Mouse (Mus musculus): ENCODE data around the gene Plekho1. TPM values are rescaled to one million over a fixed set of nuclear protein-coding genes. Genes with fewer than 3 reads are reported as not detected.

Plekho1 gene
- polyA plus RNA-seq, 1 experiment, result not detected

DNA sequence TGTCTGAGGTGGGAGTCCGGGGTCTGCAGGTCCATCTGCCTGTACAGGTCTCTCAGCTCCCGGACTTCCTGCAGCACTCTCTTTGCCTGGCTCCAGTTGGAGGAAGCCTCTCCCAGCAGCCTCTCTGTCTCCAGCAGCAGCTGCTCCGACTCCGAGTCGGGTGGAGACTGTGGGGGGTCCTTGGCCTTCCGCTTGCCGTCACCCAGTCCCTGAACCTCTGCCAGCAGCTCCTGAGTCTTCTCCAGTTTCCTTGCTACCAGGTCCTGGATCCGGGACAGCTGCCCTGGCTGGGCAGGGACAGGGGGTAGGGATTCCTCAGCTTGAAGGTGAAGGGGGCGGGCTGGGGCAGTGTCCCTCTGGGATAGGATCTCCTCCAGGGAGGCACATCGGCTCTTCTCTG is 6.8 kb downstream of the Plekho1 start:
- Histone ChIP-seq H3K4me1 (ENCODE audit: control insufficient read depth, insufficient read depth, low read length) (peaks cover 68% of the 10 kb centered on the region), H3K4me3 (ENCODE audit: insufficient read depth, low read depth, low read length) (no peak overlapping the region), H3K27ac (ENCODE audit: insufficient read depth, low read depth, low read length) (no peak overlapping the region)
- no peak for TF ChIP-seq CTCF (IDR thresholded peaks at IDR 0.05; ENCODE audit: insufficient read depth, low read depth, low read length)
- no peak for TF ChIP-seq POLR2A (IDR thresholded peaks at IDR 0.05; ENCODE audit: insufficient read depth, low read depth, low read length)
- 30% methylated on average over 10 of the region's 10 CpGs for WGBS

DNA sequence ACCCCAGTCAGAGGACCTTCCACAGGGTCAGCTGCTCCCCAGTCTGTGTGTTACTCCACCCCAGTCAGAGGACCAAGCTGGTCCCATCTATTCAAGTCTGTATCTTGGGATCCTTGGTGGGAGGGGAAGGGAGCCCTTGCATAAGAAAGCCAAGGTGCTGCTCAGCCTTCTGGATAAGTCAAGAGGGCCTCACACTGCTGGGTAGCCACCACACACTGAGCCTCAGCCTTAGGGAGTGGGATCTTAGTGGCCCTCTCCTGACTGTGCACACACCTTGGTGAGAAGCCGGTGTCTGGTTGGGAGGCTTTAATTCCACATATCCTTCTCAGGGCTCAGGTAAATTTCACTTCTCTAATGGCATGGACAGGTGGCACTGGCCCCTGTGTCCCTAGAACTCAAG is 7.7 kb downstream of the Plekho1 start:
- H3K4me3 ChIP-seq (ENCODE audit: insufficient read depth, low read depth, low read length), result no peak overlapping the region
- H3K27ac ChIP-seq (ENCODE audit: insufficient read depth, low read depth, low read length), result peak overlapping the region; percentile 3; the same call in 1 of the 2 replicates
- 96% methylated on average over 1 of the region's 1 CpGs for WGBS
- peaks cover 64% of the 10 kb centered on the region for H3K4me1 ChIP-seq (ENCODE audit: control insufficient read depth, insufficient read depth, low read length)
- TF ChIP-seq CTCF (IDR thresholded peaks at IDR 0.05; ENCODE audit: insufficient read depth, low read depth, low read length) (no peak), POLR2A (IDR thresholded peaks at IDR 0.05; ENCODE audit: insufficient read depth, low read depth, low read length) (no peak)

DNA sequence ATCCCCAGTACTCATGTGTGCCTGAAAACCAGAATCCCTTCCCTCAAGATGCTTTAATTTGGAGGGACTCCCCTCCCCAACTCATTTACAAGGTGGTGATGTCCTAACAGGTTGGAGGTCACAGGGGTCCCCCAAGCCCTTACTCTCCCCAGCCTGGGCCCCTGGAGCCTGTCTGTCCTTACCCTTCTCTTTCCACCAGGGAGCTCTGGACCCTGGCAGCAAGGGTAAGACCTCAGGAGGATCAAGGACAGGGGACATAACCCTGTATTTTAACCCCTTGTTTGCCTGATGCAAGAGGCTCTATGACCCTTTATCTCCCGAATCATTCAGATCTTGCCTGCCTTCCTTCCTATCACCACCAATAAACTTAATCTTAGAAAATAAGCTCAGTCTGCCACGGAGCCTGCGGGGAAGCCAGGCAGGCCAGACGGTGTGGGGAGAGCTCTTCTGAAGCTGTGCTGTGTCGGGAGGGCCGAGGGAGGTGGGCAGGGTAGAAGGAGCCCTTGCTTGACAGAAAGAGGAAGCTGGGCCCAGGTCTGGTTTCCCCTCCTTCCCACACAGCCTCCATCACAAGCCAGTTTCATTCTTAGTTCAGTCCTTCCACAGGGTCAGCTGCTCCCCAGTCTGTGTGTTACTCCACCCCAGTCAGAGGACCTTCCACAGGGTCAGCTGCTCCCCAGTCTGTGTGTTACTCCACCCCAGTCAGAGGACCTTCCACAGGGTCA is 8.3 kb downstream of the Plekho1 start:
- Histone ChIP-seq H3K4me1 (ENCODE audit: control insufficient read depth, insufficient read depth, low read length) (peaks cover 58% of the 10 kb centered on the region), H3K27ac (ENCODE audit: insufficient read depth, low read depth, low read length) (no peak overlapping the region), H3K4me3 (ENCODE audit: insufficient read depth, low read depth, low read length) (no peak overlapping the region)
- no peak for TF ChIP-seq CTCF (IDR thresholded peaks at IDR 0.05; ENCODE audit: insufficient read depth, low read depth, low read length)
- no peak for TF ChIP-seq POLR2A (IDR thresholded peaks at IDR 0.05; ENCODE audit: insufficient read depth, low read depth, low read length)
- WGBS, result 63% methylated on average over 6 of the region's 6 CpGs

DNA sequence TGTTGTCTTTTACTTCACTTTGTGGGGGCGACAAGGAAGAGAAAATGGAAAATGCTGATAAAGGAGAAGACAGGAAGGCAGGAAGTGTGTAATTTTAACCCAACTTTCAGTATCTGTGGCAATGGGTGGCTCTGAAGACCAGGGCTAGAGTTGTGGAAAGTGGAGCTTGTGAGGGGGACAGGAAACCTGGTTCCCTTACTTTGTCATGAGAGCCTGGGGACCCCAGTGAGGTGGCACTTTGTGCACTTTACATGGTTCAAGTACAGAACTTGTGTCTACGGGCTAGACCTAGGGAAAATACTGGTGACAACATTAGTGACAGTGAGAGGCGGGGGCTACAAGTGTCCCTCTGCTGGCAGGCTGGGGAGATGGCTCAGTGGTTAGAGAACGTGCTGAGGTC is 8.8 kb downstream of the Plekho1 start:
- no peak overlapping the region for H3K27ac ChIP-seq (ENCODE audit: insufficient read depth, low read depth, low read length)
- TF ChIP-seq CTCF (IDR thresholded peaks at IDR 0.05; ENCODE audit: insufficient read depth, low read depth, low read length) (no peak), POLR2A (IDR thresholded peaks at IDR 0.05; ENCODE audit: insufficient read depth, low read depth, low read length) (no peak)
- WGBS, result 73% methylated on average over 4 of the region's 4 CpGs

DNA sequence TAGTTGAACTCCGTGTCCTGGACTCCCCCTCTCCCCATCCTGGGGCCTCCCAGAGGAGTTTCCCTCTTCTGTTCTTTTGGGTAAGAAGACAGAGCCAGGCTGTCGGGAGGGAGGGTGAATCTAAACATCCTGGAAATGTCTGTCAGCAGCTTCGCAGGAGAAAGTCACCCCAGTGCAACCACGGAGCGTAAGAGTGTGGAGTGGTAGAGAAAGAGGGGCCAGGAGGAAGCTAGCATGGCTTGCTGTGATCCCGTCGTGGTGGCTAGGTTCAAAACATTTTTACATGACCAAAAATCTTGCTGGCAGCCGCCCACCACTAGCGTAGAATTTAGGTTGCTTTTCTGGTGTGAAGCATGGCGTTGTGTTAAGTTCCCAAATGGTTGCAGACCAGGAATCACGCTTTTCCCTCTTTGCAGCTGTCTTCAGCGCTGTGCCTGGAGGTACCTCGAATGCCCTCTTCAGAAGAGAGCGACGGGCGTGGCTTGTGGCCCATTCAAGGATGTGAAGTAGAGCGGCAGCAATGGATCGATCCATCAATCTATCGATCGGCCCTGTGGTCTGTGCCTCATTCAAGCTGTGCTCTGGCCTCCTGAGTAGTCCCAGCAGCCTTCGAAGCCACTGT is 9.7 kb downstream of the Plekho1 start:
- TF ChIP-seq POLR2A (IDR thresholded peaks at IDR 0.05; ENCODE audit: insufficient read depth, low read depth, low read length), result no peak
- no peak for TF ChIP-seq CTCF (IDR thresholded peaks at IDR 0.05; ENCODE audit: insufficient read depth, low read depth, low read length)
- Histone ChIP-seq H3K4me3 (ENCODE audit: insufficient read depth, low read depth, low read length) (no peak overlapping the region), H3K4me1 (ENCODE audit: control insufficient read depth, insufficient read depth, low read length) (peaks cover 48% of the 10 kb centered on the region), H3K27ac (ENCODE audit: insufficient read depth, low read depth, low read length) (peak overlapping the region; percentile 93)
- 12% methylated on average over 21 of the region's 21 CpGs for WGBS

More for the DNA sequence above, 8.8 kb downstream of the Plekho1 start:
- H3K4me3 ChIP-seq (ENCODE audit: insufficient read depth, low read depth, low read length), result no peak overlapping the region
- peaks cover 53% of the 10 kb centered on the region for H3K4me1 ChIP-seq (ENCODE audit: control insufficient read depth, insufficient read depth, low read length)

DNA sequence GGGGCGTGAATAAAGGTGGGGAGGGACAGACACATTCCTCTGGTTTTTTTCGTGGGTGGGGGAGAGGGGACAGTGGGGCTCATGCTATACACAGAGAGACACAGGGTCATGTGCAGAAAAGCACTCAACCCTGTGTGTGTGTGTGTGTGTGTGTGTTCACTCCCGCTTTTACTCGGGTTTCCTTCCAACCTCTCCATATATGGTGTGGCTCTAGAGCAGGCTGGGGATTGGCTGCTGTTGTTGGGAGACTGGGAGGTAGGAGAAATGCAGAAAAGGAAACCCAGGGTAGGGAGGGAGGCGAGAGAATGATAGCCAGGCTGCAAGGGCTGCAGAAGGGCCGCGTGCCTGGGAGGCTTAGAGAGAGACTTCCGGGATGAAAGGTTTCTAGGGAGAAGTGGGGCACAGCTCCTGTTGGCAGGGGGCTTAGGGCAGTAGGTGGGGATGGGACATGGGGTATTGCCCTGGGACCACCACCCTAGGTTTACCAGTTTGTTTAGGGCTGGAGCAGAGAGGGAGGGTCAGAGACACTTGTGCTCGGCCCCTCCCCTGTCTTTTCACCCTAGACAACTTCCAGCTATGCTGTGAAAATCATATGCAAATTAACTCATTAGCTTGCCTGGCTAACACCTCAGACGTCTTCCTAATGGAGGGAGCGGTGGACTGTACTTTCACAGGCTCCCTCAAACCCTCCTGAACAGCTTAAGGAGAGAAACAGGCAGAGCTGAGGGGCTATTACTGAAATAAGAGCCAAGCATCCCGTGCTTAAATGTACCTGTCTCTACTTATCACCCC is 10.4 kb downstream of the Plekho1 start:
- TF ChIP-seq POLR2A (IDR thresholded peaks at IDR 0.05; ENCODE audit: insufficient read depth, low read depth, low read length) (peak; percentile 46; the same call in 1 of the 2 replicates), CTCF (IDR thresholded peaks at IDR 0.05; ENCODE audit: insufficient read depth, low read depth, low read length) (no peak)
- WGBS, result 6% methylated on average over 12 of the region's 12 CpGs
- H3K4me1 ChIP-seq (ENCODE audit: control insufficient read depth, insufficient read depth, low read length), result peaks cover 46% of the 10 kb centered on the region
- no peak overlapping the region for H3K4me3 ChIP-seq (ENCODE audit: insufficient read depth, low read depth, low read length)
- H3K27ac ChIP-seq (ENCODE audit: insufficient read depth, low read depth, low read length), result peak overlapping the region; percentile 93

DNA sequence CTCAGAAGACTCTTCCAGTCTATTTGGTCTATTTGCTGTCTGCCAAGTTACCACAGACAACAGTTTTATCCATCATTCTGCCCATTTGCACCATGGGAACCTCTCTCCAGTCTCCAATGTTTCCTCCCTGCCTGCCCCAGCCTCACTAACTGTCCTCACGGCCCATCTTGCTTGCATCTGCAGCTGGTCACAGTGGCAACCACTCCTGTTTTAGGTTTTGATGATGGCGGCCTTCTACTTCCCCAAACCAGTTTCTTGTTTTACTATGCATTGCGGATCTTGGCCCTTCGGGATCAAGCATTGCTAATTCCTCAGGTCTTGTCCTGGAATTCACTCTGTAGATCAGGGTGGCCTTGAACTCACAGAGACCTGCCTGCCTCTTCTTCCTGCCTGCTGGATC is 13.7 kb downstream of the Plekho1 start:
- WGBS, result 86% methylated on average over 4 of the region's 4 CpGs
- no peak overlapping the region for H3K4me3 ChIP-seq (ENCODE audit: insufficient read depth, low read depth, low read length)
- TF ChIP-seq CTCF (IDR thresholded peaks at IDR 0.05; ENCODE audit: insufficient read depth, low read depth, low read length) (no peak), POLR2A (IDR thresholded peaks at IDR 0.05; ENCODE audit: insufficient read depth, low read depth, low read length) (no peak)

DNA sequence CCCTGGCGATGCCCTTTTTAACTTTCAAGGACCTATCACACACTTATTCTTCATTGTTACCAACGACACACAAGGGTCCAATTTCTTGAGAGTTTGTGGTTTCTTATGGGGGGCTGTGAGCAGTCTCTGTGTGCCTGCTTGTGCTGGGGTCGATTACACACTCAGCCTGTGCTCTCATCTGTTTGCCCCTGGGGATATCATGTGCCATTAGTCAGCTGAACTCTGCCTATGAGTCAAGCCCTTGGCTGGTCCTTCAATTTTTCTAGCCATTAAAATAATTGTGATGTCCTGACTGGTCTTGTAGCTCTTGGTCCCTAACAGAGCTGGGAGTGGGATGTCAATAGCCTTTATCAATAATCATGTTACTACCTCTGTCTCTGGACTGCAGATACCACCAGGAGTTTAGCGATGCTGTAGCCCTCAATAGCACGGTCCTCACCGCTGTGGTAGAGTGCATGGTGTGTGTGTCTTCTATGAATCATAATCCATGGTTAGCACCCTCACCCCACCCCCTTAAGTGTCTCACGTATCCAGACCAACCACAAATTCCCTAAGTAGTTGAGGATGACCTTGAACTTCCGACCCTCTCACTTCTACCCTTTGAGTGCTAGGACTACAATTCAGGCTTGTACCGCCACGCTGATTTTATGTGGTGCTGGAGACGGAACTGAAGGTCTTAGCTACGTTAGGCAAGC is 15.4 kb downstream of the Plekho1 start:
- TF ChIP-seq CTCF (IDR thresholded peaks at IDR 0.05; ENCODE audit: insufficient read depth, low read depth, low read length) (no peak), POLR2A (IDR thresholded peaks at IDR 0.05; ENCODE audit: insufficient read depth, low read depth, low read length) (no peak)
- no peak overlapping the region for H3K4me3 ChIP-seq (ENCODE audit: insufficient read depth, low read depth, low read length)
- WGBS, result 90% methylated on average over 12 of the region's 12 CpGs
- H3K4me1 ChIP-seq (ENCODE audit: control insufficient read depth, insufficient read depth, low read length), result peaks cover 21% of the 10 kb centered on the region
- H3K27ac ChIP-seq (ENCODE audit: insufficient read depth, low read depth, low read length), result no peak overlapping the region

More for the DNA sequence above, 13.7 kb downstream of the Plekho1 start:
- H3K4me1 ChIP-seq (ENCODE audit: control insufficient read depth, insufficient read depth, low read length), result peaks cover 33% of the 10 kb centered on the region
- H3K27ac ChIP-seq (ENCODE audit: insufficient read depth, low read depth, low read length), result no peak overlapping the region

Data from olfactory bulb, adult 2 months (tissue).